Mouse (Mus musculus): ENCODE measurements around the gene Rcor3. TPM values are rescaled to one million over a fixed set of nuclear protein-coding genes. Genes with fewer than 3 reads are reported as not detected.

The Rcor3 gene
- polyA plus RNA-seq, 1 experiment from 2014 or later, result 26.8 TPM

DNA sequence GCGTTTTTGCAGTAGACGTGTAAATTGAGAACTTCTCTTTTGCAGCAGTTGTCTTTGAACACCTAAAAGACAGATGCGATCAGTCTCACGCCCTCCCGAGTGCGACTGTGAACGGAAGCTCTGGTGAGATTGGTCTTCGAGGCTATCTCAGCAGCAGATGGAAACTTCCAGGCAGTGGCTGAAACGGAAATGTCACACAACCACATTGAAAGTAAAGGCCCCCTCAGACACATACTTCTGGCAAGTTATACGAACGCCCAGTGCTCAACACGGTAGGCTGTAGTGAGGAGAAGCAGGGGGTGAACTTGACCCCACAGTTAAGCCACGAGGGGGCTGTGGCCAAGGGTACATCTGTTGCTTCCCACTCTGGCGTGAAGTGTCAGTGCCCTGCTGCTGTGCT lies 75.2 kb downstream of the Rcor3 start:
- ATAC-seq (ENCODE audit: insufficient number of reproducible peaks, insufficient read depth, low FRiP score, low TSS enrichment), result no peak
- Histone ChIP-seq H3K4me2 (replicated peaks) (no peak overlapping the region), H3K4me3 (no peak overlapping the region), H3K9ac (no peak overlapping the region), H3K4me1 (no peaks in the 10 kb centered on the region), H3K27ac (no peak overlapping the region), H3K27me3 (no peaks in the 10 kb centered on the region), H3K9me3 (0 out of 2 replicates have a peak, but pooled peaks cover 2% of the 10 kb centered on the region), H3K36me3 (0 out of 2 replicates have a peak, but pooled peaks cover 23% of the 10 kb centered on the region)
- WGBS, result 86% methylated on average over 14 of the region's 14 CpGs

DNA sequence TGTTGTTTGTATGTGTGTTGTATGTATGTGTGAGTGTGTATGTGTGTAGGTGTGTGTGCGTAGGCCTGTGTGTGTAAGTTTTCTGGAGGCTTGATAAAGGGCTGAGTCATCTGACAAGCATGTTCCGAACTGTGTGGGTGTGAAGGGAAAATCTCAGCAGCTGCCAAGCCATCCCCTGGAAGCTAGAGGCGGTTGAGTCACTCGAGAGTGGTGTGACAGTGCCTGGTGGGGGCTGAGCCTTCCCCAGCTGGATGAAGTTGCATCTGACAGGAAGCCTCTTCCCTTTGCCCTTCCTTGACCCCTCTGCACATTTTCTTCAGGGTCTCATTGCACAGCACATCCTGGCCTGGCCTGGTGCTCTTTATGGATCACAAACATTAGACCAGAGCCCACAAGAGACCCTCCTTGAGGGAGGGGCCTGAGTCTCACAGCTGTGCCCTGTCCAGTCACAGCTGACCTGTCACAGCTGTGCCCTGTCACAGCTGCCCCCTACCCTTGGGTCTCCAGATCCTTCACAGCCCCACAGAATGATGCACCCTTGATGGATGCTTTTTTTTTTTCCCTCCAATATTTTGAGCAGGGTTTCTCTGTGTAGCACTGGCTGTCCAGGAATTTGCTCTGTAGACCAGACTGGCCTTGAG lies 76.1 kb downstream of the Rcor3 start:
- no peak for ATAC-seq (ENCODE audit: insufficient number of reproducible peaks, insufficient read depth, low FRiP score, low TSS enrichment)
- no peak overlapping the region for H3K4me3 ChIP-seq
- peaks cover 25% of the 10 kb centered on the region; the same call in 1 of the 2 replicates for H3K36me3 ChIP-seq
- 0 out of 2 replicates have a peak, but pooled peaks cover 2% of the 10 kb centered on the region for H3K9me3 ChIP-seq
- no peak overlapping the region for H3K27ac ChIP-seq
- H3K9ac ChIP-seq, result no peak overlapping the region
- H3K4me1 ChIP-seq, result no peaks in the 10 kb centered on the region
- no peak overlapping the region for H3K4me2 ChIP-seq (replicated peaks)
- no peaks in the 10 kb centered on the region for H3K27me3 ChIP-seq
- WGBS, result 58% methylated on average over 4 of the region's 4 CpGs

DNA sequence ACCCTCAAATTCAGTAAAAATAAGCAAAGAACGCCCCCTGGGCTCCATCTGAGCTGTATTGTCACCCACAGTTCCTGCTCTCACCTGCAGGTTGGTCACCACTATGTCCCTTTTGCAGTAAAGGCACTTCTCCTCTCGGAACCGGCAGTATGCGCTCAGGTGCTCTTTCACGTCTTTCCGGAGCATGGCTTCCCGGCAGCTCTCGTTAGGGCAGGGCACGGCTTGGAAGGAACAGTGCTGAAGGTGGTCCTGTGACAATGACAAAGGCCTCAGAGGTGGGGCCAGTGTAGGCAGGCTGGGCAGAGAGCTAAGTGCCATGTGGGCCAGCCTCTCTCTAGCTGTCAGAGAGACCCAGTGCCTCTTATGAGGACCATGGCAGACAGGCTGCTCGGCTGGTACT lies 79.0 kb downstream of the Rcor3 start:
- Histone ChIP-seq H3K9me3 (no peaks in the 10 kb centered on the region), H3K4me2 (replicated peaks) (no peak overlapping the region), H3K9ac (no peak overlapping the region), H3K4me1 (no peaks in the 10 kb centered on the region; the same call in 1 of the 2 replicates), H3K36me3 (peaks cover 18% of the 10 kb centered on the region; the same call in 1 of the 2 replicates), H3K27ac (no peak overlapping the region), H3K27me3 (no peaks in the 10 kb centered on the region), H3K4me3 (no peak overlapping the region)
- no peak for ATAC-seq (ENCODE audit: insufficient number of reproducible peaks, insufficient read depth, low FRiP score, low TSS enrichment)
- WGBS, result 82% methylated on average over 10 of the region's 10 CpGs

DNA sequence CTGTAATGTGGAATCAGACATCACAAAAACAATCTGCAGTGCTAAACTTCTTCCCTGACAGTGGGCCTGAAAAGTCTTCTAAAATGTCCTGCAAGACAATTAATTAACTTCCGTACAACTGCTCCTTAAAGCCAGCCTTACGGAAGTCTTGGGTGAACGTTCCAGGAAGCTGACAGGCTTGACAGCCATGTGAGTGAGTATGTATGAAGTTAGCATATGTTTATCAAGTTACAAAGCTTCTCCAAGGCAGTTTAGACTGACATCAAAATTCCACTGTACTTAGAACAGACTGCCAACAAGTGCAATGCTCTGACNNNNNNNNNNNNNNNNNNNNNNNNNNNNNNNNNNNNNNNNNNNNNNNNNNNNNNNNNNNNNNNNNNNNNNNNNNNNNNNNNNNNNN lies 84.1 kb downstream of the Rcor3 start:
- no peak overlapping the region for H3K27ac ChIP-seq
- peaks cover 10% of the 10 kb centered on the region; the same call in 1 of the 2 replicates for H3K36me3 ChIP-seq

DNA sequence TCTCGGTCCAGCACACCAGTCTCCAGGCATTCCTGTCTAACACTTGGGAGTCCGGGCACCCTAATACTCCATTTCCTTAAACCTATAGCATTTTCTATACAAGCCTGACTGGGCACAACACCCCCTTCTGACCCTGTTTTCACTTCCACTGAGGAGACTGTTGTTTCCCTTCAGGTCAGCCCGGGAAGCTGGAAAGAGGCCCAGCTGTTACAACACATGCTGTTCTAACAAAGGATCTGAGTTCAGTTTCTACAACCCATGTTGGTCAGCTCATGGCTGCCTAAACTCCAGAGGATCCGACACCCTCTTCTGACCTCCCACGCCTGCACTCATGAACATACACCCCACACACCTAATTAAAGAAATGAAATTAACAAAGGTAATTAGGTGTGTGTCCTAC lies 84.9 kb downstream of the Rcor3 start:
- peaks cover 10% of the 10 kb centered on the region; the same call in 1 of the 2 replicates for H3K36me3 ChIP-seq
- H3K9ac ChIP-seq, result no peak overlapping the region
- no peak overlapping the region for H3K27ac ChIP-seq
- H3K9me3 ChIP-seq, result no peaks in the 10 kb centered on the region
- ATAC-seq (ENCODE audit: insufficient number of reproducible peaks, insufficient read depth, low FRiP score, low TSS enrichment), result no peak
- no peak overlapping the region for H3K4me2 ChIP-seq (replicated peaks)
- H3K27me3 ChIP-seq, result no peaks in the 10 kb centered on the region
- no peak overlapping the region for H3K4me3 ChIP-seq
- no peaks in the 10 kb centered on the region; the same call in 1 of the 2 replicates for H3K4me1 ChIP-seq
- 89% methylated on average over 5 of the region's 5 CpGs for WGBS

More for the DNA sequence above, 84.1 kb downstream of the Rcor3 start:
- H3K4me3 ChIP-seq, result no peak overlapping the region
- H3K9me3 ChIP-seq, result no peaks in the 10 kb centered on the region
- no peaks in the 10 kb centered on the region for H3K27me3 ChIP-seq
- no peaks in the 10 kb centered on the region; the same call in 1 of the 2 replicates for H3K4me1 ChIP-seq
- H3K9ac ChIP-seq, result no peak overlapping the region
- 43% methylated on average over 3 of the region's 3 CpGs for WGBS
- ATAC-seq (ENCODE audit: insufficient number of reproducible peaks, insufficient read depth, low FRiP score, low TSS enrichment), result no peak
- no peak overlapping the region for H3K4me2 ChIP-seq (replicated peaks)

DNA sequence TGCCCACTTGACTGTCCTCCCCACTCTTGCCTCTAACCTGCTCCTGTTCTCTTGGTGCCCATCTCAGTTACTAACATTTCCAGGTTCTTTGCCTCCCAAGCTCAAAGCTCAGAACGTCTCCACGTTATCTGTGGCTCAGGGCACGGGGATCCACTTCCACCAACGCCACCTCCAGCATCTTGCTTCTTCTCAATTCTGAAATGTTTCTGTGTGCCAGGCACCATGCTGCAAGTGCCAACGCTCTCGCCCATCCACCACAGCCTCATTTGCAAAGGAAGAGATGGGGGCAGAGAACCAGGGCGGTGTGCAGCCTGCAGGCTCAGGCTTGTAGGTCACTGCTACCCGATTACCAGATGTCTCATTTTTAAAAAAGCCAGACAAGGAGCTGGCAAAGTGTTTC lies 85.4 kb downstream of the Rcor3 start:
- no peak overlapping the region for H3K27ac ChIP-seq
- H3K27me3 ChIP-seq, result no peaks in the 10 kb centered on the region
- 88% methylated on average over 8 of the region's 8 CpGs for WGBS
- H3K4me1 ChIP-seq, result no peaks in the 10 kb centered on the region; the same call in 1 of the 2 replicates
- no peak overlapping the region for H3K4me2 ChIP-seq (replicated peaks)
- H3K4me3 ChIP-seq, result no peak overlapping the region
- no peak overlapping the region for H3K9ac ChIP-seq
- H3K9me3 ChIP-seq, result no peaks in the 10 kb centered on the region
- ATAC-seq (ENCODE audit: insufficient number of reproducible peaks, insufficient read depth, low FRiP score, low TSS enrichment), result no peak
- peaks cover 10% of the 10 kb centered on the region; the same call in 1 of the 2 replicates for H3K36me3 ChIP-seq

Other genes starting within 250 kb of the Rcor3 start
- gene Slc30a1, start 231.3 kb downstream of the Rcor3 start, polyA plus RNA-seq (2016; fragmentation: Nextera tagmentation; extraction: Ambion mirVana), result 3.3 and 3.9 TPM in 2 replicates
- gene Rd3, start 160.7 kb downstream of the Rcor3 start, polyA plus RNA-seq (2016; fragmentation: Nextera tagmentation; extraction: Ambion mirVana), result 5.2 and 6.0 TPM in 2 replicates
- gene Traf5, start 45.5 kb downstream of the Rcor3 start, polyA plus RNA-seq (2016; fragmentation: Nextera tagmentation; extraction: Ambion mirVana), result 13.1 and 14.4 TPM in 2 replicates
- 0.90 and 1.5 TPM in 2 replicates for gene Kcnh1, start 52.7 kb upstream of the Rcor3 start, polyA plus RNA-seq (2016; fragmentation: Nextera tagmentation; extraction: Ambion mirVana)